Mouse (Mus musculus) gastrocnemius, postnatal 14 days (tissue): ENCODE data around the gene Kctd13. TPM values are rescaled to one million over a fixed set of nuclear protein-coding genes. Genes with fewer than 3 reads are reported as not detected.
A peak's percentile ranks its signal among the peaks of the same experiment; 100 is the strongest.

Experiments
- DNase-seq: peaks from one replicate; pipeline ENCODE4 v3.0.0; 2021; ENCODE audit warnings: mixed read lengths
- intact Hi-C: fragments of 180-260 bp; cut with DNase I; formaldehyde crosslinking; loops from one replicate; pipeline ENCODE4 v1.15.1; 2025; ENCODE audit warnings: low total_unique reads
- total RNA-seq, 2 experiments: library from RNA; stranded (reverse); gene quantifications; 2 replicates each; pipeline ENCODE4 v1.2.3; 2021

Gene Kctd13
- total RNA-seq, 2 experiments from 2014 or later, result 2.5 to 3.2 TPM

- DNase-seq, result peak; percentile 96
- intact Hi-C loops, result no loop called here
Measured at GRCm38 (mm10) chr7:126975950-126976866, 47.5 kb downstream of the Kctd13 start, which contains the start of gene Cdiptos. Gene Cdiptos, minus strand, starts transcription at chr7:126976098.

GRCm38 (mm10) chr7:126976878-126977459, 48.3 kb downstream of the Kctd13 start:
- intact Hi-C loops, result no loop called here

GRCm38 (mm10) chr7:126978841-126979240, 50.2 kb downstream of the Kctd13 start:
- DNase-seq, result no peak
- intact Hi-C loops, result no loop called here

More at GRCm38 (mm10) chr7:126976878-126977459, 48.3 kb downstream of the Kctd13 start:
- DNase-seq, result no peak

GRCm38 (mm10) chr7:126981601-126982000, 52.9 kb downstream of the Kctd13 start:
- intact Hi-C loops, result loop anchor here (10.0 kb wide), 1 partner anchor 123 kb away; no protein-coding TSS in a partner anchor
- DNase-seq, result no peak

GRCm38 (mm10) chr7:126982054-126982453, 53.4 kb downstream of the Kctd13 start:
- intact Hi-C loops, result loop anchor here (10.0 kb wide), 1 partner anchor 123 kb away; no protein-coding TSS in a partner anchor

GRCm38 (mm10) chr7:126983113-126983512, 54.4 kb downstream of the Kctd13 start:
- intact Hi-C loops, result loop anchor here (10.0 kb wide), 1 partner anchor 122 kb away; no protein-coding TSS in a partner anchor
- no peak for DNase-seq

More at GRCm38 (mm10) chr7:126982054-126982453, 53.4 kb downstream of the Kctd13 start:
- DNase-seq, result no peak

GRCm38 (mm10) chr7:126984667-126985444, 56.2 kb downstream of the Kctd13 start:
- peak; percentile 21 for DNase-seq
- intact Hi-C loops, result loop anchor here (10.0 kb wide), 1 partner anchor 120 kb away; no protein-coding TSS in a partner anchor

- intact Hi-C loops, result loop anchor here (10.0 kb wide), 1 partner anchor 118 kb away; no protein-coding TSS in a partner anchor
- DNase-seq, result peak; percentile 72
Measured at GRCm38 (mm10) chr7:126986319-126986718, 57.6 kb downstream of the Kctd13 start.

GRCm38 (mm10) chr7:126988816-126989215, 60.1 kb downstream of the Kctd13 start:
- DNase-seq, result no peak
- intact Hi-C loops, result loop anchor here (10.0 kb wide), 1 partner anchor 116 kb away; no protein-coding TSS in a partner anchor

Other genes with a start within 250 kb of the Kctd13 start
- 10 to 100 TPM; 40.7 to 41.6 TPM for gene Bola2, start 233.5 kb upstream of the Kctd13 start, total RNA-seq
- gene Slx1b, start 233.1 kb upstream of the Kctd13 start, total RNA-seq, result 1 to 10 TPM; 3.7 to 4.6 TPM
- gene Coro1a, start 221.1 kb upstream of the Kctd13 start, total RNA-seq, result 1 to 10 TPM; 2.7 to 3.6 TPM
- 10 to 100 TPM; 35.0 to 40.0 TPM for gene Mapk3, start 169.3 kb upstream of the Kctd13 start, total RNA-seq
- gene Gdpd3, start 162.5 kb upstream of the Kctd13 start, total RNA-seq, result 1 to 10 TPM in 1 of 2 experiments, under 1 TPM in 1; 0.92 to 1.8 TPM
- 10 to 100 TPM; 52.4 to 64.9 TPM for gene Ypel3, start 151.9 kb upstream of the Kctd13 start, total RNA-seq
- gene Tbx6, start 147.4 kb upstream of the Kctd13 start, total RNA-seq, result under 1 TPM; 0.31 to 0.55 TPM
- 10 to 100 TPM; 28.0 to 33.6 TPM for gene Ppp4c, start 136.4 kb upstream of the Kctd13 start, total RNA-seq
- gene Fam57b, start 131.2 kb upstream of the Kctd13 start, total RNA-seq, result 10 to 100 TPM; 12.5 to 14.2 TPM
- gene 4930451I11Rik, start 97.2 kb upstream of the Kctd13 start, total RNA-seq, result not detected
- gene Doc2a, start 81.5 kb upstream of the Kctd13 start, total RNA-seq, result not detected
- 1 to 10 TPM; 6.1 to 8.5 TPM for gene Hirip3, start 66.9 kb upstream of the Kctd13 start, total RNA-seq
- gene Ino80e, start 66.5 kb upstream of the Kctd13 start, total RNA-seq, result 10 to 100 TPM; 13.7 to 14.1 TPM
- gene Taok2, start 44.2 kb upstream of the Kctd13 start, total RNA-seq, result 10 to 100 TPM; 33.1 to 33.5 TPM
- gene Tmem219, start 6.0 kb upstream of the Kctd13 start, total RNA-seq, result 10 to 100 TPM; 11.9 to 13.1 TPM
- gene Asphd1, start 20.7 kb downstream of the Kctd13 start, total RNA-seq, result not detected
- gene Sez6l2, start 21.7 kb downstream of the Kctd13 start, total RNA-seq, result 1 to 10 TPM; 7.3 to 7.5 TPM
- 10 to 100 TPM; 34.9 to 38.5 TPM for gene Cdipt, start 47.0 kb downstream of the Kctd13 start, total RNA-seq
- gene Cdiptos, start 47.2 kb downstream of the Kctd13 start, total RNA-seq, result under 1 TPM; 0.59 to 0.78 TPM
- gene Mvp, start 85.7 kb downstream of the Kctd13 start, total RNA-seq, result 10 to 100 TPM; 19.5 to 27.1 TPM
- gene Pagr1b, start 87.6 kb downstream of the Kctd13 start, total RNA-seq, result under 1 TPM in 1 of 2 experiments, not detected in 1; 0.97 TPM
- 10 to 100 TPM in 1 of 2 experiments, 1 to 10 TPM in 1; 8.6 to 15.3 TPM for gene Pagr1a, start 88.5 kb downstream of the Kctd13 start, total RNA-seq
- gene Gm42742, start 92.2 kb downstream of the Kctd13 start, total RNA-seq, result 10 to 100 TPM; 11.1 to 11.6 TPM
- gene Prrt2, start 92.3 kb downstream of the Kctd13 start, total RNA-seq, result 1 to 10 TPM; 1.6 TPM
- 10 to 100 TPM; 53.6 to 58.2 TPM for gene Maz, start 98.2 kb downstream of the Kctd13 start, total RNA-seq
- 1 to 10 TPM; 5.1 to 6.0 TPM for gene Kif22, start 113.6 kb downstream of the Kctd13 start, total RNA-seq
- gene Zg16, start 158.4 kb downstream of the Kctd13 start, total RNA-seq, result not detected
- gene AI467606, start 162.5 kb downstream of the Kctd13 start, total RNA-seq, result under 1 TPM; 0.95 to 0.96 TPM
- 1 to 10 TPM in 1 of 2 experiments, under 1 TPM in 1; 0.97 to 1.4 TPM for gene Qprt, start 193.3 kb downstream of the Kctd13 start, total RNA-seq
- gene Spn, start 208.9 kb downstream of the Kctd13 start, total RNA-seq, result under 1 TPM; 0.24 to 0.27 TPM